Mouse (Mus musculus) bone marrow, adult 2 months (tissue): ENCODE data around the gene Lrp2.

ENCODE experiments used
- CTCF ChIP-seq: fragments of 200-500 bp; IDR thresholded peaks from 2 replicates; pipeline ENCODE4 v1.5.1; 2011; ENCODE audit warnings: low read length, control low read depth; ENCODE audit not compliant: control insufficient read depth, insufficient read depth
- POLR2A ChIP-seq: fragments of 200-500 bp; IDR thresholded peaks from 2 replicates; pipeline ENCODE4 v1.6.1; 2011; ENCODE audit warnings: low read depth, mild to moderate bottlenecking, control low read depth, low read length, borderline replicate concordance; ENCODE audit not compliant: control insufficient read depth

GRCm38 (mm10) chr2:69566281-69566680 is 19.6 kb downstream of the Lrp2 start:
- TF ChIP-seq CTCF (no peak), POLR2A (no peak)
